Mouse (Mus musculus) yolk sac, embryonic 10.5 days (tissue): ENCODE results near the gene Vmn2r89.
"Not testable (repeated sequence)": the region's sequence is repeated elsewhere in the genome, so short reads cannot be mapped to it uniquely, and the experiment has no call there.

Source experiments
- DNase-seq: peaks from one replicate; pipeline ENCODE4 v3.0.0-alpha.2; 2017; ENCODE audit warnings: low spot score

Vmn2r89 gene

GRCm38 (mm10) chr14:51451557-51451956 is at the start of gene Vmn2r89:
Vmn2r89 (plus strand) TSS chr14:51451857.
- not testable (repeated sequence) for DNase-seq

- no peak for DNase-seq
Measured at GRCm38 (mm10) chr14:51410520-51410919, 41.1 kb upstream of the Vmn2r89 start, which contains the start of gene Vmn2r88. Vmn2r88 (plus strand) TSS chr14:51410820.

- DNase-seq = no peak
Measured at GRCm38 (mm10) chr14:51423885-51424284, 27.8 kb upstream of the Vmn2r89 start.

GRCm38 (mm10) chr14:51430138-51430537 is 21.5 kb upstream of the Vmn2r89 start:
- DNase-seq = not testable (repeated sequence)

GRCm38 (mm10) chr14:51434546-51434945 is 17.1 kb upstream of the Vmn2r89 start:
- no peak for DNase-seq

- DNase-seq = no peak
Measured at GRCm38 (mm10) chr14:51435020-51435419, 16.6 kb upstream of the Vmn2r89 start.

GRCm38 (mm10) chr14:51438955-51439354 is 12.7 kb upstream of the Vmn2r89 start:
- DNase-seq = no peak

GRCm38 (mm10) chr14:51480278-51480677 is 28.6 kb downstream of the Vmn2r89 start:
- DNase-seq = not testable (repeated sequence)

GRCm38 (mm10) chr14:51481332-51482015 is 29.8 kb downstream of the Vmn2r89 start:
- DNase-seq = not testable (repeated sequence)

- DNase-seq = no peak
Measured at GRCm38 (mm10) chr14:51482051-51482715, 30.5 kb downstream of the Vmn2r89 start.

- not testable (repeated sequence) for DNase-seq
Measured at GRCm38 (mm10) chr14:51482971-51483381, 31.3 kb downstream of the Vmn2r89 start.

GRCm38 (mm10) chr14:51483671-51484070 is 32.0 kb downstream of the Vmn2r89 start:
- no peak for DNase-seq

- no peak for DNase-seq
Measured at GRCm38 (mm10) chr14:51486111-51486510, 34.5 kb downstream of the Vmn2r89 start.

- no peak for DNase-seq
Measured at GRCm38 (mm10) chr14:51495781-51496180, 44.1 kb downstream of the Vmn2r89 start.

- no peak for DNase-seq
Measured at GRCm38 (mm10) chr14:51496955-51497354, 45.3 kb downstream of the Vmn2r89 start.

- no peak for DNase-seq
Measured at GRCm38 (mm10) chr14:51497958-51498357, 46.3 kb downstream of the Vmn2r89 start.

- DNase-seq = no peak
Measured at GRCm38 (mm10) chr14:51499707-51500275, 48.1 kb downstream of the Vmn2r89 start.

GRCm38 (mm10) chr14:51500461-51500860 is 48.8 kb downstream of the Vmn2r89 start:
- DNase-seq = no peak

- DNase-seq = no peak
Measured at GRCm38 (mm10) chr14:51507416-51507815, 55.8 kb downstream of the Vmn2r89 start.
